Mouse (Mus musculus) T-helper 1 cell (primary cell): ENCODE data around the gene Vkorc1l1.
"Not testable (repeated sequence)": the region's sequence is repeated elsewhere in the genome, so short reads cannot be mapped to it uniquely, and the experiment has no call there.

Experiments
- in situ Hi-C: fragments of 300-600 bp; cut with MboI, MseI; formaldehyde crosslinking; loops from one replicate; pipeline ENCODE4 v1.15.1; 2025; ENCODE audit warnings: high pct_unique_total_duplicates

Gene Vkorc1l1

DNA sequence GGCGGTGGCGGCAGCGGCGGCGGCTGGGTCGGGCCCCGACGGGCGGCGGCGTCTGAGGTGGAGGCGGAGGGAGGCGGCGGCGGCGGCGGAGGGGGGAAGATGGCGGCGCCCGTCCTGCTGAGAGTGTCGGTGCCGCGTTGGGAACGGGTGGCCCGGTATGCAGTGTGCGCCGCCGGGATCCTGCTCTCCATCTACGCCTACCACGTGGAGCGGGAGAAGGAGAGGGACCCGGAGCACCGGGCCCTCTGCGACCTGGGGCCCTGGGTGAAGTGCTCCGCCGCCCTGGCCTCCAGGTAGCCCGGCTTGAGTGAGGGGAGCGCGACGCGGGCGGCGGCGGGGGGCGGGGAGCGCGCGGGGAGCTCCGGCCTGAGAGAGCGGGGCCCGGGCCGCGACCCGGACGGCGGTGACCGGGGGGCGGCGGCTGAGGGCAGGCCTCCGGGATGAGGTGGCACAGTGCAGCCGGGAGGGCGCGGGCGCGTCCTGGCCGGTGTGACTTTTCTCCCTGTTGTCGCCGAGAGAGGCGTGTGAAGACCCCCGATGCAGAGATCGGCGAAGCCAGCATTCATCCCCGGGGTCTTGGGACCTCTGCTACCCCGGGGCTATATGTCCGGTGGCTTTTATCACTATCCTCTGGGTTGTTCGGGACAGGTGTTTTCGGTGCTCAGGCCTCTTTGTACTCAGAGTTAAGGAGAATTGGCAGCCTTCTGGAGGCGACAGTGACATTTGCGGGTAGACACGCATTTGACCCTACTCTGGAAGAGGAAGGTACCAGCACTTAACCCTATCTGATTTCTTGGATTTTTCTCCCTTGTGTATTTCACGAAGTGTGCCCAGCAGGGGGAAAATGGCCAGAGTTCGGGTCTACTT is 536 bp downstream of the Vkorc1l1 start:
- in situ Hi-C loops: not testable (repeated sequence)

GRCm38 (mm10) chr5:129943402-129943801 is 1.6 kb downstream of the Vkorc1l1 start:
- in situ Hi-C loops: no loop called here

DNA sequence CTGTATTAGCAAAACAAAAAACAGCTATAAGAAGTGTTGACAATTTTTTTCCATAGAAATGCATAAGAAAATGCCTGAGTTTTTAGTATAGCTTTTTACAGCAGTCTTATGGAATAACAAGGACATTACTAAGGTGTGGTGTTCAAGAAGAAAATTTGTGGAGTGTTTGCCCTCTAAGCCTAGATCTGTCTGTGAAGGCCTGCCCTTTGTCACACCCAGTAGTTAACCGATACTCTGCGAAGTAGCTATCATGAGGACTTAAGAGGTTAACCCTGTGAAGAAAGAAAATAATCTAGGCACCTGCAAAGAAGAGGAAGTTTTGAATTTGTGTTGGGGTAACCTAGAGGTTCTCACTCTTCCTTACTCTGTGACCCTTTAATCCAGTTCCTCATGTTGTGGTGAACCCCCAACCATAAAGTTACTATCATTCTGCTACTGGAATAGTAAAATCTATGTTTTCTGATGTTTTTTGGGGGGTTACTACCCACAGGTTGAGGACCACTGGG is 5.8 kb downstream of the Vkorc1l1 start:
- in situ Hi-C loops: no loop called here

DNA sequence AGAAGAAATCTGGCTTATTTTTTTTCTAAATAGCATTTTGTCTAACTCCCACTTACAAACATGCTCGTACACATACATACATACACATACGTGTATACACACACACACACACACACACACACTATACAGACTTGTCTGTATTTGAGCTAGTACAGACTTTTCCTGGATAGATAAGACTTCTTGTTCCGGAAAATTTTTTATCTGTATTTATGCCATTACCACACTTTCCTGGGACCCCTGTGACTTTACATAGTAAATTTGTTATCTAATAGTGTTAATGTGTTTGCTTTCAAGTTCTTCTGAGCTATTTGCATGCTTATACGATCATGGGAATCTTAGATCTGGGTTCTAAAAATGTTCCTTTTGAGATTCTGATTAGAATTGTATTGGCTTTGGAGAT is 10.4 kb downstream of the Vkorc1l1 start:
- in situ Hi-C loops: no loop called here

- in situ Hi-C loops: no loop called here
Observed at GRCm38 (mm10) chr5:129954473-129955254, 12.9 kb downstream of the Vkorc1l1 start.

DNA sequence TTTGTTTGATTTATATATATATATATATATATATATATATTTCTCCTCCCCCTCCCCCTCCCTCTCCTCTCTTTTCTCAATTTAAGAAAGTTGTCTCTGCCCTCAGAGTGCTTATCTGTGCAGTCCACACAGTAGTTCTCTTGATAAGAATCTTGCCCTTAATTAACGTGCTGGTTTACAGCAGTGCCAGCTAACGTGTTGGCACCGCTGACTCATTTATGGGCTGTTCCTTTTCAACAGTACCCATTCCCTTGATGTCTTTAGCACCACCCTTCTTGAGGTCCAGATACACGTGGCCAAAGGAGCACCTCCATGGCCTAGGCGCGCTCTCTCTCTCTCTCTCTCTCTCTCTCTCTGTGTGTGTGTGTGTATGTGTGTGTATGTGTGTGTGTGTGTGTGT is 14.0 kb downstream of the Vkorc1l1 start:
- in situ Hi-C loops: no loop called here

GRCm38 (mm10) chr5:129963224-129963623 is 21.5 kb downstream of the Vkorc1l1 start:
- in situ Hi-C loops: no loop called here

GRCm38 (mm10) chr5:129966448-129966847 is 24.7 kb downstream of the Vkorc1l1 start:
- in situ Hi-C loops: no loop called here

DNA sequence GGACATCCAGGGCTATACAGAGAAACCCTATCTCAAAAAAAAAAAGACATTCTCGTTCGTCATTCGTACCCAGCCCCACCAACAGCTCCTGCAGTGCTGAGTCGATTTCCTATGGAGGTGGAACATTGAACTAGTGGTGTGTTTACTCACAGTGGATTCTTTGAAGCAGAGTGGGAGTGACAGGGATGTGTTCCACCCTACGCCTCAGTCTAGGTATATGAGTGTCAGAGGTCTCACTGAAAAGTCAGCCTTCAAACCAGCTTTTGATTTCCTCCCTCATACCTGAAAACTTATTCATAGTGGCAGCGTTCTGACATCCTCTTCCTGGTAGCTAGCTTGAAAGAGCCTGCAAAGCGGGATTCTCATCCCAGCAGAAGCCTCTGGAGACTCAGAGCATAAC is 26.6 kb downstream of the Vkorc1l1 start:
- in situ Hi-C loops: no loop called here

DNA sequence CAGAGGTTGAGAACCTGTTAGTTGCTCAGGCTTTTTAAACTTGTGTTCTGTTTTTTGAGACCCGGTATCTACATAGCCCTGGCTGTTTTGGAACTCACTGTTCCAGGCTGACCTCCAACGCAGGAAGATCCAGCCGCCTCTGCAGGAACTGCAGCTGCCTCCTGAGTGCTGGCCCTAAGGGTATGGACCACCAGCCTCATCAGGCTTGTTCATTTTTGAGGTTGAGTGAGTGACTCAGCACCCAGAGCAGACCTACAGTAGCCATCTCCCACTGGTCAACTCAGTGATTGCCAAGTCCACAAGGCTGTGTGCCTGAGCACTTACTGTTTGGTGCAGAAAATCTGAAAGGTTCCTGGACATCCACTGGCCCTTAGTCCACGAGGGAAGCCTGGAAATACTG is 29.7 kb downstream of the Vkorc1l1 start:
- in situ Hi-C loops: no loop called here

- in situ Hi-C loops: no loop called here
Observed at GRCm38 (mm10) chr5:129974354-129974753, 32.6 kb downstream of the Vkorc1l1 start.

- in situ Hi-C loops: no loop called here
Observed at GRCm38 (mm10) chr5:129974866-129975311, 33.1 kb downstream of the Vkorc1l1 start.

DNA sequence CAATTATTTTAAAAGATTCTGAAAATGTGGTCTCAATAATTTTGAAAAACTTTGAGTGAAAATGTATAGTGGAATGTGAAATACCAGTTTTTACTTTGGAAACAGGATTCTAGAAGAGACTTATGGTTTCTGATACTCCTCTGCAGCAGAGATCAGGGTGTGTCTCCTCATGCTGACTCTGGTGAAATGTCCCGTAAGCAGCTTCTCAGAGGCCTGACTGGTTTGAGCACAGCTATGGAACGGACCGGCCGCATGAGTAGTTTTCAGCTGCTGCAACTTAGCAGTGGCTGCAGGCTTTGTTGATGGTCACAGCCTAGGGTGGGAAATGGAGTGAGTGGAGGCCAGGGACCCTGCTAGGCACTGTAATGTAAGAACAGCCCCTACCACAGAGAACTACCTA is 36.0 kb downstream of the Vkorc1l1 start:
- in situ Hi-C loops: no loop called here

DNA sequence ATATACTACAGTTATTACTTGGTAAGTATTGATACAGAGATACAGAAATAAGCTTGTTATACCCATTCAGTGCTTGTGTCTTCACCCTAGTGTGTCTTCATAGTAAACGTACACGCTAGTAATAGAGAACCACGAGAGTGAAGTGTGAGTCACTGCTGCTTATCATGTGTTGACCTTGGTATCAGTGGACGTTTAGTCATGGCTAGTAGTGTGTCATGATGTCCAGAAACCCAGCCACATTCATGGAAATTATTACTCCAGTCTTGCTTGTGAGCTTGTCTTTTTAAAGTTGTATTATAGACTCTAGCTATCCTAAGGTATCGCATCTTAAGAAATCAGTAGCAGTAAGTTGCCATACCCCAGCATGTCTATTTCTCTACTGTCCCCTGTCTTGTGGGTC is 36.8 kb downstream of the Vkorc1l1 start:
- in situ Hi-C loops: no loop called here

DNA sequence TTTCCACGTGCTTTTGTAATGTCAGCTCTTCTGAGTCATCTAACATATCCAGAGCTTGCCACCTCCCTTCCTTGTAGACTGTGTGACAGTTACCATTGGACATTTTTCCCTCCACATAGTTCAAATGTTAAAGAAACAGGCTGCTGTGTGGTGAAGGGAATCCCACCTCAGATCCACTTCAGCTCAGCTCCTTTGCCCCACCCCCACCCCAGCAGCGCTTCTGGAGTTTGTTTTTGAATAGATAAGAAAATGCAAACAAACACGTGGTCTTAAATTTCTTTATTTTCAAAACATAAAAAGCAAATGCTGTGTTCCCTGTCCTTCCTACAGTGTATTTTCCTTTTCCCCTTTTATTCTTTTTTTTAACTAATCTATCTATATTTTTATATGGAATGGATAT is 38.4 kb downstream of the Vkorc1l1 start:
- in situ Hi-C loops: loop anchor here (10.0 kb wide), 1 partner anchor 605 kb away; no protein-coding TSS in a partner anchor

DNA sequence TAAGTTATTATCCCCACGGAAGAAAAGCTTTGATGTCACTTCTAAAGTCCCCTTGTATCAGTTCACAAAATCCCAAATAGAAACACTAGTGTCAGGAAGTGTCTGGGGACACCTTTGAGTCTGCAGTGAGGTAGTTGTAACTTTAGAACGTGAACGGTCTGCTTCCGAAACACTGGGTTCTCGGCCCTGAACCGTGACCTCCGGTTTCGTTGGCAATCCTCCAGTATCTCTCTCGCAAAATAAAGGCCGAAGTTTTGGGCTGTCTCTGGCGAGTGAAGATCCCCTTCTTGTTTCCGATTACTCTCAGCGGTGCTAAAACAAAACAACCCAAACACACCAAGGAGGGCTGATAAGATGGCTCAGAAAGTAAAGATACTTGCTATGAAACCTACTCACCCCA is 47.6 kb downstream of the Vkorc1l1 start:
- in situ Hi-C loops: loop anchor here (10.0 kb wide), 1 partner anchor 595 kb away; no protein-coding TSS in a partner anchor

- in situ Hi-C loops: no loop called here
Observed at GRCm38 (mm10) chr5:129991898-129992297, 50.1 kb downstream of the Vkorc1l1 start.

DNA sequence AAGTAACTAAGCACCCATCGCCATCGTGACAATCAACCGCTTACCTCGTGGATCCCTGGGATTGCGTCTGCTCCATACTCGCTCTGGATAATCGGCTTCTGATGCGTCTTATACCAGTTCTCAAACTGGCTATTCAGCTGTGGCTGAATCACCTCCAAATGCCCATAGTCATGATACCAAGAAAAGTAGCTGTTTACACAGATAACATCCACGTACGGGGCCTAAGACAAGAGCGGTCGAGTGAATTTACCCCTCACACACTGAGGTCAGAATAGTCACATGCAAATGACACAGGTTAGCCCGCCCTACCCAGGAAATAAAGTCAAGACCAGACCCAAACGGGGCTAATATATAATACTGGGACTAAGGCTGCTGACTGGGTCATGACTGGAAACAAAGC is 51.6 kb downstream of the Vkorc1l1 start:
- in situ Hi-C loops: no loop called here

GRCm38 (mm10) chr5:129994989-129995388 is 53.2 kb downstream of the Vkorc1l1 start:
- in situ Hi-C loops: no loop called here

GRCm38 (mm10) chr5:129997700-129998099 is 55.9 kb downstream of the Vkorc1l1 start:
- in situ Hi-C loops: no loop called here

GRCm38 (mm10) chr5:129999097-129999496 is 57.3 kb downstream of the Vkorc1l1 start:
- in situ Hi-C loops: no loop called here

GRCm38 (mm10) chr5:130000735-130001134 is 59.0 kb downstream of the Vkorc1l1 start:
- in situ Hi-C loops: no loop called here
